Mouse (Mus musculus) heart, adult 11 months (tissue): Measurements from ENCODE around the gene Abca12.

Experiments used
- DNase-seq: peaks from one replicate; pipeline ENCODE4 v3.0.0; 2022

The Abca12 gene

GRCm38 (mm10) chr1:71330349-71330748 lies 84.4 kb downstream of the Abca12 start:
- DNase-seq: no peak

DNA sequence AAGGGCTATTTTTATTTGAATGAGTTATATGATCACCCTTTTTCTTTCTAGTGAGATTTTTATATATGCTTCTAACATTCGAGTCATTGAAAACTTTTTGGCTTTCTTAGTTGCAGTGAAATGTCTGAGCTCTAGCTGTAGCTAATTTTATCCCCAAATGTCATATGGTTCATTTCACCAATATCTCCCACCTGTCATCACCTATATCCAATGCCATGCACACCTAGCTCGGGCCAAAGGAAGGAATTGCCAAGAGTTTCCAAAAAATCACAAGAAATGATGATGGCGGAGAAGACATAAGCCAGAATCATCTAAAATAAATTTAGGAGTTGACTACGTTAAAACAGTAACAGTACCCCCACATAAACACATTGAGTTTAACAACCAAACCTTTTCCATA lies 102.5 kb downstream of the Abca12 start:
- no peak for DNase-seq

DNA sequence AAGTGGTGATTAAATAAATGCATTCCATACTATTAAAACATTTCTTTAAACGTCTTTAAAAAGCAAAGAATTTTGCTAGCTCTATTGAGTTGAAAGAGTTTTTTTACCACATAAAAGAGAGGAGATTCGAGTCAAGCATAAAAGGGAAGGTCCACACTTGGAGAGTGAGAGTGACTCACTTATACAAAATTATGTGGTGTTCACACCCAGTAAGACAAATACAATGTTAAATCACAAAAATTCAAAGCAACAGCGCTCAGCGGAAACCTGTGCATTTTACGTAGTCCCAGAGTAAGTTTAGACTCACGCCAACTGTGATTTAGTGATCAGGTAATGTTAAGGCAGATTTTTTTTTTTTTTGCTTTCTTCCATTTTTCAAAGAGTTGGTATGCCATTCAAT lies 104.1 kb downstream of the Abca12 start:
- no peak for DNase-seq

DNA sequence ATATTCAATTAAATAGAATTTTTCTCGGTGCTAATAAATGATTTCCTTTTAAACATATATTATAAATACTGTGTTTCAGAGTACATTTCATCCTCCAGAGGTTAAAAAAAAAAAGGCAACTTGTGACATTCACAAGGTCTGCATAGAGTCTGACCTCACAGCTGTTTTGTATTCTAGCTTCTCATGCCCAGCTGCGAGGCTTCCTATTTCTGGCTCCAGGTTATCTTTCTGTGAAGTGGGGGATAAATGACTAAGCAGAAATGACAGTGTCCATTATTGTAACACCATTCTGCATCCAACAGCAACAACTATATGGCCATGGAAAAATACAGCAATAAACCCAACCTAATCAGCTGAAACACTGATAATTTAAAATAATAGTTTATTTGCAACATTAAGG lies 107.3 kb downstream of the Abca12 start:
- no peak for DNase-seq

GRCm38 (mm10) chr1:71306196-71306595 lies 108.5 kb downstream of the Abca12 start:
- no peak for DNase-seq

DNA sequence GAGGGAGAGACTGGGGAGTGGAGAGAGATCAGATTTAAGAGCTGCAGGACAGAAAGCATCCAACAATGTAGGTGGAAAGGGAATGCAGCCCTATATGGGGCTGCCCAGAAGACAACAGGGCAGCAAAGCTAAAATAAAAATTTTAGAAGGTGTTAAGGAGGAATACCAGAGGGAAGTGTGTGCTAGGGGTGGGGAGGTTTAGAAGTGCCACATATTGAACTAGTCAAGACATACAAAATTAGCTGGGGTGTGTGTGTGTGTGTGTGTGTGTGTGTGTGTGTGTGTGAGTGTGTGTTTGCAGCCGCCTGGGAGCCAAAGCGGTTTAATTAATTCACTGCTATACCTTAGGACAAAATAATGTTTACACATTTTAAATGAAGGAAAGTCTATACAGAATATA lies 110.1 kb downstream of the Abca12 start:
- DNase-seq: no peak

DNA sequence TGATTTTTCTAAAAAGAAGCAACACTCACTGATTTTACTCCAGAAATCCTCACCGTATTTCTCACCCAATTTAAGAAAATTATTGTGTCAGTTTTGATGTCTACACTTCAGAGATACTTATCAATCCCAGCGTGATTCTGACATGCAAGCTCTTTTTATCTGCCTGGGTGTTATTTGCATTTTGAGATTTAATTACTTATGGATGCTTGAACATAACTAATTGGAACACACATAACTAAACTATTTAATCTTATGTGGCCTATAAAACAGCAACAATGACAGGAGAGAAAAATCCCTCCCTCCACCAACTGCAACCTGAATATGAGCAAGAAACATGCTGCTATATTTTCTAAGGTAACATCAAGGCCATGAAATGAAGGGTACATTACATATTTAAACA lies 117.7 kb downstream of the Abca12 start:
- no peak for DNase-seq

DNA sequence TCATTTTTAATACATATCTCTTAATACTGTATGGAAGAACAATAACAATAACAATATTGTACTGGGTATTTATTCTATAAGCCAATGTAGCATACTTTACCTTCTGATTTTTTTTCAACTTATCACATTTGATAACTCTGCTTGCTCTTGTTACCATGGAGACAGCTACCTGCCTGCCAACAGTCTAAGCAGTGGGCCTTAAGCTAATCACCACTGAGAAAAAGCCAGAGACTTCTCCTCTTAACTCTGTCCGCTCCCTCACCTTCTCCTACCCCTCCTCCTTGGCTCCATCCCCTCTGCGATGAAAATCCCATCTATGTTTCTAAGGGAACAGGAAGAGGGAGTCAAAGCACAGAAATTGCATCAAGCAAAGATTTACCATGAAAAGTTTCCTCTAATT lies 118.1 kb downstream of the Abca12 start:
- DNase-seq: no peak

DNA sequence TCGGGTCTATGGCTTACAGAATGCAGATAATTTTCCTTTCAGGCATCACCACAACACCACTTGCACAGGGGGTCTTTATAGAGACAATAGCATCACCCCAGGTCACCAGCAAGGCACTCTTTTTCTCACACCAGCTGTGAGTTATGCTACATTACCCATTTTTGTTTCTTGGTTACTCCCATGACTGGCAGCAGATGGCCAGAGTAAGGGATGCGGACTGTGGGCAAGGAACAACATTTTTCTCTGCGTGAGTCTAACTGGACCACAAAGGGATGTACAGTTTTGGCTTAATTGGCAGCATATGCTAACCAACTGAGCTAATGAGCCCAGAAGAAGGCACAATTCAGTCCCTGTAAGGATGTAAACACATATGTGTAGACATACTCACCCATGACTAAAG lies 122.8 kb downstream of the Abca12 start:
- no peak for DNase-seq

DNA sequence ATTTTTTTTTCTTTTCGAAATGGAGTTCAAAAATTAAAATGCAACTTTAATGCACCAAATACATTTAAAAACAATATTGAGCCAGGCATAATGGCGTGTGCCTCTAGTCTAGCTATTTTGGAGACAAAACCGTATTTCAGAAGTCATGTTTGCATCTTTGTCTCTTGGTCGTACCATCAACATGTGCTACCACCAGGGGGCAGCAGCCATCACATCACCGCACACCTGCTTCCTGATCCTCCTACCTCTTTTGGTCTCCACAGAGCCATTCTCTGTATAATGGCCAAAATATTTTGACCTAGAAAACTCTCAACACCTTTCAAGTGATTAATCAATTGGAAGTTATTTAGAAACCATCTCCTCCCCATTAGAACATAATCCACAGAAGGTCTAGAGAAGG lies 125.2 kb downstream of the Abca12 start:
- DNase-seq: no peak

DNA sequence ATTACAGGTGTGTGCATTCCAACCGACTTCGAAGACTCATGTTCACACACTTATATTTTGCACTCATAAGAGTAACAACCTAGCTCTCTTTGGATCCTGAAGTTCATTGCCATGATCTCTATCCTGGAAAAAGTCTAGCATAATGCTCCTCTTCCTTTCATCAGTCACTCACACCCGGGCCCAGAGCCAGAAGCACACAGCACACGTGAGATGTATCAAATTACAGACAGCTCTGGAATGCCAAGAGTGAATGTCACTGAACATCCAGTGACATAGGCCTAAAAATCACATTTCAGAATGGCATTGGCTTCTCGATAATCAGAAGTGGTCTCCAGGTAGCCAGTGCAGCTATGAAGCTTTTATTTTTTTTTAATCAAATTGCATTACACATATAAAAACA lies 137.8 kb downstream of the Abca12 start:
- DNase-seq: no peak

DNA sequence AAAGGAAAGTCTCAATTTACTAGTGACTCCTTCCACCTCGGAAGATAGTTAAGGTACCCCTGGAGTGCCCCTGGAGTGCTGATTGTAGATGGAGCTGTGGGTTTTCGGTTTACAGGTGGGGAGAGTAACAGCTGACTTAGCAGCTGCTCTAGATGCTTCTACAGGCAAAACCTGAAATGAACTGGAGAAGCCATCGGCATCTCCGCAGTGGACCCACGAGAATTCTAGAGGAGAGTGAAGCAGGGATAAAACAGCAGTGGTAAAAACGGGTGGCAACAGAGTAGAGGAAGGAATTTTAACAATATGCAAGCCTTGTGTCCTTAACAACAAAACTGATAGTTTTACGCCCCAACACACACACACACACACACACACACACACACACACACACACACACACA lies 142.2 kb downstream of the Abca12 start:
- no peak for DNase-seq

- no peak for DNase-seq
Observed at GRCm38 (mm10) chr1:71272077-71272476, 142.6 kb downstream of the Abca12 start.

DNA sequence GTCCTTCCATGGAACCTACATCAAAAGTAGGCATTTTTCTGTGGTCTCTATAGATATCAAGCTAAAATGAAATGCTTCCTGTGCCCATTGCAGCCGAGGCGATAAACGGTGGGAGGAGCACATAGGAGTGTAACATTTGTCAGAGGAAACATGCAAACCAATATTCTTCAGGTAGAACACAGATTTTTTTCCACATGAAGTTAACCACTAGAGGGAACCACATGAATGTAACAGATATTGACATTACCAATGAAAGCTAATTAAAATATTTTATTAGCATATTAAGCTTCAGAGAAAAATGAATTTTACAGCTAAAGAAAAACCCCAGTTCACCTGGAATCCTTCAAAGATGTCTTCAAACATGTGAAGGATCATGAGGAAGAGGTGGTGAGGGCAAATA lies 144.6 kb downstream of the Abca12 start:
- no peak for DNase-seq

DNA sequence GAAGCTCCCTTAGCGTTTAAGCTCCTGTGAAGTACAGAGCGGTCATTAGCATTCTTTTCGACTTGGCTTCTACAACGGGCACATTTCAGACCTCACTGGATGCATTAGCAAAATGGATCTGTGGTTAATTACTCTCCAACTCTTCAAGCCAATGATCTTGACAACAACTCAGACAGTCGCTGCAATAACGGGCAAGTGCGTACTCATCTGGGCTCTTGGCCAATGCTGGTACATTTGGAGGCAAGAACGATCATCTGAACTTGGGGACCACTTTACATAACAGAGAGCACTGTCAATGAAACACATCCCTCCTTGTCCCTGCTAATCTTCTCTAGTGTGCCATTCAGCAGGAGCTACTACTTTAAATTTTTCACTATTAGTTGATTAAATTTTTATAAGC lies 148.1 kb downstream of the Abca12 start:
- DNase-seq: no peak

- no peak for DNase-seq
Observed at GRCm38 (mm10) chr1:71263532-71263931, 151.2 kb downstream of the Abca12 start.

DNA sequence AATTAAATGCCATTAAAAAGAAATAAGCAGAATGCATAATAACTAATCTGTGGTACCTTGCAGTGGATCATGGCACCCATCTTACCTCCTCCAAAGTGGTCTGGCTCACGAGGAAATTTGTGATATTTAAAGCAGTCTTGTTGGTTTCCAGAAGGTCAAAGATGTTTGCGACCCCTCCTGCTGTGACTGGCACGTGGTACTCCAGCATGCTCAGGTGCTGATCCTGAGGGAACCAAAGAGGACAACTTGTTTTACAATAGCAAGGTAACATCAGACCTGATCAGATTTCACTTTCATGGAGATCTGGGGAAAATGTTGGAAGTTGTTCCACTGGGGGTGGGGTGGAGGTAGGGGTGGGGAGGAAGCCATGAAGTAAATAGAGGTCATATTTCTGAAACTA lies 170.1 kb downstream of the Abca12 start:
- no peak for DNase-seq

DNA sequence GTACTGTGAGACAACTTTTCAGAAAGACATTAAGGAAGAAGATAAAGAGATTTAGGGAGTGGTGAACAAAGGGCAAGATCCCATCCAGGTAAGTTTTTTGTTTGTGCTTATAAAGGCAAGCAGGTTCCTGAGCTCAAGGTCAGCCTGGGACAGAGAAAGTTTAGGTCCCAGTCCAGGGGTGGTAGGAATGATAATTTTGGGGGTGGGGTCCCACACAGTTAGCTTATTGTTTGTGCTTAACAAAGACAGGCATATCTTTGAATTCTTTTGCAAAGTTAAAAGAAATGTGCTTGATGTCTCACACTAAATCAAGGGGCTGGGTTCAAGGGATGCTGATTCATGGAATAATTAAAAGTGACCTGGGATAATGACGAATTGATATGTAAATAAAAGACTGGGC lies 173.3 kb downstream of the Abca12 start:
- DNase-seq: no peak

DNA sequence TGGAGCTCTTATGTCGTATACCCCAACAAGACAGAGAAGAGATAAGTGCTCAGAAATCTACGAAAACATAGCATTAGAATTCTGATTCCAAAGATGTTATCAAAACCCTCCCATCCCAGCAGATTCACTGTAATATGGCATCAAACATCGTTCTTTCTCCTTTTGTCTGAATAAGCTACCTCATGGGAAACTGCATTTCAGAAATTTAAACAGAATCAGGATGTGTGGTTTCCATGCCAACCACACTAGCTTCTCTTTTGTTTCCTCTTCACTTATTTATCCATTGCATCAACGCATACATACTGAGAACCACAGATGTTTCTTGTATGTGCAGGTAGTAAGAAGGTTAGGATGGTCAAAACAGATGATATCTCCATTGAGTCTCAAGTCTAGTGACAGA lies 175.1 kb downstream of the Abca12 start:
- no peak for DNase-seq

- DNase-seq: no peak
Observed at GRCm38 (mm10) chr1:71235335-71235734, 179.4 kb downstream of the Abca12 start.

DNA sequence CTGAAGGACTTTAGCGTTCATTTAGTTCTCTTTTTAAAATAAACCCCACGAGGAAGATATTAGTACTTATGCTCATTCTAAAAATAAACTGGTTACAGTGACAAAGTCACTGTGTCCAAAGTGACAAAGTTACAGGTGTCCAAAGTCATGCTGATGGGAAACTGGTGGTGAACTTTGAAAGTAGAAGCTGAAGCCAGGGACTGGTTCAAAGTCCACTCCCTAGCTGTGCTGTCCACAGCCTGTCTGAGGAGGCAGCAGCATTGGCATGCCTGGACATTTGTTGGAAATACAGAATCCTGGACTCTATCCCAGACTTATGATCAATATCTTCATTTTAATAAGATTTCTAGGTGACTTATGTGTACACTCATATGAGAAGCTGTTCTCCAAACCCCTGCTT lies 183.5 kb downstream of the Abca12 start:
- DNase-seq: no peak

- no peak for DNase-seq
Observed at GRCm38 (mm10) chr1:71203581-71203980, 211.1 kb downstream of the Abca12 start.

DNA sequence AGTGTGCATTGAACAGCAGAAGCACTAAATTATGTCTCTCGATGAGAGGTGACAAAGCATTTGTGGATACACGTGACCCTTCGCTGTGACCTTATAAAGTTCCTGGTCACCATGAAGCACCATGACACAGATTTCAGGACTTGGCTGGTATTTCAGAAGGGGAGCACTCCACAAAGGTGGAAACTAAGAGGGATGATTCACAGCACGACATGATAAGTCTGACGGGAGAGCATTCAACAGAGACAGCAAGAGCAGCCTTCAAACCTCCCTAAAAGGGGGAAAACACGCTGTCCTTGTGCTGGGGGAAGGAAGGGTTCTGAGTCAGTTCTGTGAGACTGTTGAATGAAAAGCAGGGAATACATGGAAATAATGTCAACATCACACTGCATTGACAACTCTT lies 218.5 kb downstream of the Abca12 start:
- no peak for DNase-seq

DNA sequence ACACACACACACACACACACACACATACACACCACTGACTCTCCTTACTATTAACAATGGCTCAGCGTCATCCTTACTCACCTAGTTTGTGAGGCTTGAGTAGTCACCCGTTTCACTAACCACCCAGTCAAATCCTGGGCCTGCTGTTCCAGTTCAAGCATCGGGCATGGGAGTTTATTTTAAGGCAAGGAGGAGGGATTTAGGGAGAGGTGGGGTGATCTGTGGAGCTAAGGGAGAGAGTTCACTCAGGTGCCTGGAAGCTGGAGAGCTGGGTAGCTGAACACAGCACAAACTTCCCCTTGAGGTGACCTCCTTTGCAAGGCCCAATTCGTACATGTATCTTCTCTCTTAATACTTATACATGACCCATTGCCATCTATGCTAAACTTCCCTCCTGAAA lies 219.4 kb downstream of the Abca12 start:
- no peak for DNase-seq

GRCm38 (mm10) chr1:71193931-71194330 lies 220.8 kb downstream of the Abca12 start:
- DNase-seq: no peak
